Mouse (Mus musculus) forebrain, embryonic 15.5 days (tissue): ENCODE data around the gene Olfr1188. TPM values are rescaled to one million over a fixed set of nuclear protein-coding genes. Genes with fewer than 3 reads are reported as not detected.
"Not testable (repeated sequence)": the region's sequence is repeated elsewhere in the genome, so short reads cannot be mapped to it uniquely, and the experiment has no call there.

Source experiments
- ATAC-seq: fragments of 200-750 bp; cut with Nextera tagmentation; replicated peaks from 2 replicates; pipeline ENCODE4 v1.8.0; 2017; ENCODE audit warnings: mild to moderate bottlenecking, moderate TSS enrichment, moderate library complexity
- H3K27ac ChIP-seq: fragments of 300-500 bp; sonication (generic); replicated peaks from 2 replicates; pipeline ENCODE4 v1.5.1; 2015; ENCODE audit warnings: mild to moderate bottlenecking, inconsistent platforms
- H3K27me3 ChIP-seq: fragments of 300-500 bp; sonication (generic); 2 replicates; pipeline ENCODE4 v1.6.1; 2015; ENCODE audit warnings: inconsistent platforms
- H3K36me3 ChIP-seq: fragments of 300-500 bp; sonication (generic); 2 replicates; pipeline ENCODE4 v1.6.1; 2015; ENCODE audit warnings: mild to moderate bottlenecking, inconsistent platforms
- H3K4me1 ChIP-seq: fragments of 300-500 bp; sonication (generic); 2 replicates; pipeline ENCODE4 v1.6.1; 2015; ENCODE audit warnings: inconsistent platforms
- H3K4me2 ChIP-seq: fragments of 300-500 bp; sonication (generic); replicated peaks from 2 replicates; pipeline ENCODE4 v1.6.1; 2015; ENCODE audit warnings: mild to moderate bottlenecking, inconsistent platforms
- H3K4me3 ChIP-seq: fragments of 300-500 bp; sonication (generic); 2 replicates; pipeline ENCODE4 v1.5.1; 2015; ENCODE audit warnings: mild to moderate bottlenecking, inconsistent platforms
- H3K9ac ChIP-seq: fragments of 300-500 bp; sonication (generic); replicated peaks from 2 replicates; pipeline ENCODE4 v1.6.1; 2015; ENCODE audit warnings: mild to moderate bottlenecking, inconsistent platforms
- H3K9me3 ChIP-seq: fragments of 300-500 bp; sonication (generic); 2 replicates; pipeline ENCODE4 v1.6.1; 2016; ENCODE audit warnings: inconsistent platforms
- WGBS: fragments of 180-500 bp; shearing (Covaris S2); methylation state at CpG from one replicate; pipeline ENCODE4 v1.1.7; 2015; ENCODE audit warnings: mixed read lengths; 5-methylcytosine and 5-hydroxymethylcytosine counted together
- polyA plus RNA-seq: library from polyadenylated mRNA; unstranded; fragments of >200 nt; fragmentation: Nextera tagmentation; extraction: Ambion mirVana; gene quantifications from 2 replicates; pipeline ENCODE4 v1.2.1, GENCODE M21; 2015

Olfr1188 gene
- polyA plus RNA-seq, result not detected in 2 replicates

- no peak within 1 kb of the TSS for H3K4me2 ChIP-seq
- no peaks in the 10 kb centered on the region for H3K9me3 ChIP-seq
- no peaks in the 10 kb centered on the region for H3K4me1 ChIP-seq
- no peak within 1 kb of the TSS for H3K9ac ChIP-seq
- 87% methylated on average over 2 of the region's 2 CpGs for WGBS
- H3K36me3 ChIP-seq, result no peaks in the 10 kb centered on the region
- no peaks in the 10 kb centered on the region for H3K27me3 ChIP-seq
- no peak within 1 kb of the TSS for H3K4me3 ChIP-seq
- ATAC-seq, result no peak
- H3K27ac ChIP-seq, result no peak within 1 kb of the TSS
These were observed at the start of gene Olfr1188 for GRCm38 (mm10) chr2:88556635-88557034. Olfr1188 (plus strand) TSS chr2:88556935.

- no peaks in the 10 kb centered on the region for H3K4me1 ChIP-seq
- 80% methylated on average over 2 of the region's 2 CpGs for WGBS
- H3K27me3 ChIP-seq, result no peaks in the 10 kb centered on the region
These were observed 38.5 kb upstream of the Olfr1188 start, which contains the start of gene Olfr1186 for GRCm38 (mm10) chr2:88518251-88518650. Olfr1186 (plus strand) TSS chr2:88518551.

GRCm38 (mm10) chr2:88525720-88526119 is 31.0 kb upstream of the Olfr1188 start:
- Histone ChIP-seq H3K4me2 (no peak overlapping the region), H3K9me3 (no peaks in the 10 kb centered on the region), H3K4me1 (no peaks in the 10 kb centered on the region), H3K27ac (no peak overlapping the region), H3K27me3 (no peaks in the 10 kb centered on the region), H3K9ac (no peak overlapping the region), H3K4me3 (no peak overlapping the region), H3K36me3 (no peaks in the 10 kb centered on the region)
- WGBS, result 71% methylated on average over 3 of the region's 3 CpGs
- no peak for ATAC-seq

More at GRCm38 (mm10) chr2:88518251-88518650, 38.5 kb upstream of the Olfr1188 start, which contains the start of gene Olfr1186:
- ATAC-seq, result no peak
- Histone ChIP-seq H3K9ac (no peak within 1 kb of the TSS), H3K9me3 (no peaks in the 10 kb centered on the region), H3K4me3 (no peak within 1 kb of the TSS), H3K36me3 (no peaks in the 10 kb centered on the region), H3K27ac (no peak within 1 kb of the TSS), H3K4me2 (no peak within 1 kb of the TSS)

- ATAC-seq, H3K9ac ChIP-seq, H3K27ac ChIP-seq, H3K27me3 ChIP-seq, H3K9me3 ChIP-seq, H3K4me1 ChIP-seq, H3K36me3 ChIP-seq, H3K4me2 ChIP-seq, H3K4me3 ChIP-seq: not testable (repeated sequence)
- WGBS, result 95% methylated on average over 12 of the region's 12 CpGs
These were observed 16.0 kb downstream of the Olfr1188 start for GRCm38 (mm10) chr2:88572696-88573095.

- Histone ChIP-seq H3K27ac (no peak within 1 kb of the TSS), H3K4me2 (no peak within 1 kb of the TSS), H3K4me1 (no peaks in the 10 kb centered on the region), H3K4me3 (no peak within 1 kb of the TSS), H3K36me3 (no peaks in the 10 kb centered on the region), H3K9ac (no peak within 1 kb of the TSS), H3K27me3 (no peaks in the 10 kb centered on the region), H3K9me3 (no peaks in the 10 kb centered on the region)
- no peak for ATAC-seq
These were observed 29.4 kb downstream of the Olfr1188 start, which contains the start of gene Olfr1189 for GRCm38 (mm10) chr2:88586154-88586553. Olfr1189 (plus strand) TSS chr2:88586454.

Other genes starting within 250 kb of the Olfr1188 start
- gene Olfr1174-ps, start 241.8 kb upstream of the Olfr1188 start, polyA plus RNA-seq, result not detected in 2 replicates
- not detected in 2 replicates for gene Olfr1175-ps, start 229.7 kb upstream of the Olfr1188 start, polyA plus RNA-seq
- gene Olfr1176, start 220.2 kb upstream of the Olfr1188 start, polyA plus RNA-seq, result not detected in 2 replicates
- gene Olfr1177-ps, start 210.4 kb upstream of the Olfr1188 start, polyA plus RNA-seq, result not detected in 2 replicates
- gene Olfr1178, start 169.9 kb upstream of the Olfr1188 start, polyA plus RNA-seq, result not detected in 2 replicates
- not detected in 2 replicates for gene Olfr1179, start 150.5 kb upstream of the Olfr1188 start, polyA plus RNA-seq
- gene Olfr1180, start 137.8 kb upstream of the Olfr1188 start, polyA plus RNA-seq, result not detected in 2 replicates
- not detected in 2 replicates for gene Olfr1181, start 130.8 kb upstream of the Olfr1188 start, polyA plus RNA-seq
- gene Gm13757, start 107.8 kb upstream of the Olfr1188 start, polyA plus RNA-seq, result not detected in 2 replicates
- not detected in 2 replicates for gene Olfr1183, start 102.1 kb upstream of the Olfr1188 start, polyA plus RNA-seq
- not detected in 2 replicates for gene Olfr1184, start 73.3 kb upstream of the Olfr1188 start, polyA plus RNA-seq
- not detected in 2 replicates for gene Olfr1185-ps1, start 63.6 kb upstream of the Olfr1188 start, polyA plus RNA-seq
- gene Olfr1186, start 38.4 kb upstream of the Olfr1188 start, polyA plus RNA-seq, result not detected in 2 replicates
- gene Olfr1189, start 29.5 kb downstream of the Olfr1188 start, polyA plus RNA-seq, result not detected in 2 replicates
- gene Olfr1191-ps1, start 83.6 kb downstream of the Olfr1188 start, polyA plus RNA-seq, result not detected in 2 replicates
- not detected in 2 replicates for gene Olfr1192-ps1, start 91.6 kb downstream of the Olfr1188 start, polyA plus RNA-seq
- gene Olfr1193, start 118.7 kb downstream of the Olfr1188 start, polyA plus RNA-seq, result not detected in 2 replicates
- not detected in 2 replicates for gene Olfr1195, start 132.3 kb downstream of the Olfr1188 start, polyA plus RNA-seq
- not detected in 2 replicates for gene Olfr1196, start 147.7 kb downstream of the Olfr1188 start, polyA plus RNA-seq
- not detected in 2 replicates for gene Olfr1197, start 175.4 kb downstream of the Olfr1188 start, polyA plus RNA-seq
- gene Olfr1198, start 194.4 kb downstream of the Olfr1188 start, polyA plus RNA-seq, result not detected in 2 replicates
- gene Olfr1199, start 203.5 kb downstream of the Olfr1188 start, polyA plus RNA-seq, result not detected in 2 replicates
- not detected in 2 replicates for gene Olfr1200, start 213.6 kb downstream of the Olfr1188 start, polyA plus RNA-seq
- not detected in 2 replicates for gene Olfr1201, start 236.1 kb downstream of the Olfr1188 start, polyA plus RNA-seq